Mouse (Mus musculus) kidney, embryonic 14.5 days (tissue): ENCODE measurements around the gene Unk. TPM values are rescaled to one million over a fixed set of nuclear protein-coding genes. Genes with fewer than 3 reads are reported as not detected.
A peak's percentile ranks its signal among the peaks of the same experiment; 100 is the strongest.

Source experiments
- ATAC-seq: fragments of 200-750 bp; cut with Nextera tagmentation; 2 replicates; pipeline ENCODE4 v1.8.0; 2017; ENCODE audit warnings: moderate number of reproducible peaks, mild to moderate bottlenecking, moderate TSS enrichment, moderate library complexity; ENCODE audit not compliant: low FRiP score, low TSS enrichment
- H3K27ac ChIP-seq: fragments of 300-500 bp; sonication (generic); 2 replicates; pipeline ENCODE4 v1.5.1; 2014; ENCODE audit warnings: low read depth, mild to moderate bottlenecking, low read length, moderate library complexity, mixed read lengths
- H3K27me3 ChIP-seq: fragments of 300-500 bp; sonication (generic); 2 replicates; pipeline ENCODE4 v1.6.1; 2014; ENCODE audit warnings: mild to moderate bottlenecking, low read length; ENCODE audit not compliant: control insufficient read depth, insufficient read depth
- H3K36me3 ChIP-seq: fragments of 300-500 bp; sonication (generic); 2 replicates; pipeline ENCODE4 v1.6.1; 2014; ENCODE audit warnings: low read length, mixed read lengths; ENCODE audit not compliant: control insufficient read depth, insufficient read depth
- H3K4me1 ChIP-seq: fragments of 300-500 bp; sonication (generic); 2 replicates; pipeline ENCODE4 v1.6.1; 2014; ENCODE audit warnings: low read length, mixed read lengths; ENCODE audit not compliant: control insufficient read depth, insufficient read depth
- H3K4me2 ChIP-seq: fragments of 300-500 bp; sonication (generic); replicated peaks from 2 replicates; pipeline ENCODE4 v1.6.1; 2014; ENCODE audit warnings: low read depth, mild to moderate bottlenecking, low read length
- H3K4me3 ChIP-seq: fragments of 300-500 bp; sonication (generic); 2 replicates; pipeline ENCODE4 v1.5.1; 2014; ENCODE audit warnings: mild to moderate bottlenecking, low read length
- H3K9ac ChIP-seq: fragments of 300-500 bp; sonication (generic); 2 replicates; pipeline ENCODE4 v1.6.1; 2014; ENCODE audit warnings: low read depth, mild to moderate bottlenecking, low read length, moderate library complexity
- H3K9me3 ChIP-seq: fragments of 300-500 bp; sonication (generic); 2 replicates; pipeline ENCODE4 v1.6.1; 2016; ENCODE audit warnings: low read length; ENCODE audit not compliant: control insufficient read depth
- WGBS: fragments of 180-500 bp; shearing (Covaris S2); extraction: QIAGEN DNeasy Blood & Tissue Kit; methylation state at CpG from one replicate; pipeline ENCODE4 v1.1.7; 2014; 5-methylcytosine and 5-hydroxymethylcytosine counted together
- polyA plus RNA-seq: library from polyadenylated mRNA; unstranded; fragments of >200 nt; fragmentation: Nextera tagmentation; extraction: Ambion mirVana; gene quantifications from 2 replicates; pipeline ENCODE4 v1.2.1, GENCODE M21; 2014

Gene Unk
- 24.4 and 37.2 TPM in 2 replicates for polyA plus RNA-seq

DNA sequence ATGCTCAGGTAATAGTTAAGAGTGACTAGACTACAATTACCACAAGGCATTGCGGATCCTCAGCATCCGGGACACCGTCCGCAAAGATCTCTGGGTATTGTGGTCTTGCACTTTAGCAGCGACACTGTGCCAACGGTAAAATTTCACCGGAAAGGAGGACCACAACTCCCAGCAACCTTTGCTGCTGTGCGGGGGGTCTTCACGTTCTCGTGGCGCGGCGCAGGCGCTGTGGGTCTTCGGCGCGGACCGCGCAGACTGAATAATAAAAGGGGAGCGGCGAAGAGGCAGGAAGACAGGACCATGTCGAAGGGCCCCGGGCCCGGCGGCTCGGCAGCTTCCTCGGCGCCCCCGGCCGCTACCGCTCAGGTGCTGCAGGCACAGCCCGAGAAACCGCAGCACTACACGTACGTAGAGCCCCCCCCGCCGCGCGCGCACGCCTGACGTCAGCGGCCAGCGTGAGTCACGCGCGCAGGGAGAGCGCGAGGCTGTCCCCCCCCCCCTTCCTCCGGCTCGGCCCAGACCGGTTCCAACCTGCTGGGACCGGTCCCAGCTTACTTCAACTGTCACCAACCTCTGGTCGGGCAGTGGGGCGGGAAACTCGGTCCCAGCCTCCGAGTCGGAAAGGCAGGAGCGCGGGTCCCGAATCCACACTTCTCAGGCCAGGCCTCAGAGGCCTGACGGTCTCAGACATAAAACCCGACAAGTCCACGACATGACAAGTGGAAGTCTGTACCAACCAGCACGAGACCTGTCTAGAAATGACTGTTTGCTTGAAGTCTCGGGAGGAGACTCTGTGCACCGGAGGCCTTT is at the start of gene Unk:
Unk (plus strand) TSS at position 235 of the 810 bp plus-strand sequence.
- Histone ChIP-seq H3K27me3 (no peaks in the 10 kb centered on the region), H3K9ac (peak within 1 kb of the TSS; percentile 86), H3K4me2 (peak within 1 kb of the TSS; percentile 87), H3K4me3 (peak within 1 kb of the TSS; percentile 66), H3K9me3 (no peaks in the 10 kb centered on the region), H3K36me3 (peaks cover 11% of the 10 kb centered on the region), H3K4me1 (peaks cover 18% of the 10 kb centered on the region), H3K27ac (peak within 1 kb of the TSS; percentile 97)
- under 1% methylated on average over 62 of the region's 67 CpGs for WGBS
- ATAC-seq: peak; percentile 95

DNA sequence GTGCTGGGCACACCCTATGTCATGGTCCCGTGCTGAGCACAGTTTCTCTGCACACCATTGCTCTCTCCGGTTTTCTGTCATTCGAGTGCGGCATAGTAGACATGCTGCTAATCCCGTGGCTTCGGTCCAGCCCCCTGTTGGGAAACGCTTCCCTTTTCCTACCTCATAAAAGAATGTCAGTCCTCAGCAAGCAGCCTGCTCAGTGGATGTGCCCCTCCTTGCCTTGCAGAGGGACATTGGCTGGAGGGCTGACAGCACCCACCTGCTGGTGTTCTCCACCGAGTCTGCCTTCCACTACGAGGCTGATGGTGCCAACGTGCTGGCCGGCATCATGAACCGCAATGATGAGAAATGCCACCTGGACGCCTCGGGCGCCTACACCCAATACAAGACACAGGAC is 47.6 kb upstream of the Unk start:
- H3K36me3 ChIP-seq: no peaks in the 10 kb centered on the region
- H3K4me3 ChIP-seq: no peak overlapping the region
- no peak overlapping the region for H3K4me2 ChIP-seq
- ATAC-seq: no peak
- no peaks in the 10 kb centered on the region for H3K27me3 ChIP-seq
- H3K4me1 ChIP-seq: no peaks in the 10 kb centered on the region
- H3K9ac ChIP-seq: no peak overlapping the region
- H3K9me3 ChIP-seq: no peaks in the 10 kb centered on the region
- 89% methylated on average over 15 of the region's 15 CpGs for WGBS
- no peak overlapping the region for H3K27ac ChIP-seq

DNA sequence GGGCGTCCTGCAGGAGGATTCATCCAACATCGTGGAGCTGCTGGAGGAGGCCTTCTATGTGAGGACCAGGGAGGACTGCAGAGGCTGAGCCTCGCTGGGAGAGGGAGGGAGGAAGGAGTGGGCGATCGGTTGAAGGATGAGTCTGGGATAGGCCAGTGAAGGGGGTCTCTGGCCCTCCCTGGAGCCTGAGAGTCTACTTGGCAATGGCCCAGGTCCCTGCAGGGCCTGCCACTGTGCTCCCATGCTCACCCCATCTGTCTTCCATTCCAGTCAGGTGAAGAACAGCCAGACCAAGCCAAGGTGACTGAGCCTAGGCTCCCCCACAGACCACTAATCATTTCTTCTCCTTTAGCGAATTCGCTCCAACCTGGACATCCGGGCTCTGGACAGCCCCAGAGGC is 46.8 kb upstream of the Unk start:
- WGBS: 83% methylated on average over 8 of the region's 8 CpGs
- Histone ChIP-seq H3K9me3 (no peaks in the 10 kb centered on the region), H3K4me3 (no peak overlapping the region), H3K36me3 (no peaks in the 10 kb centered on the region), H3K4me1 (no peaks in the 10 kb centered on the region), H3K9ac (no peak overlapping the region), H3K4me2 (no peak overlapping the region), H3K27ac (no peak overlapping the region), H3K27me3 (no peaks in the 10 kb centered on the region)
- ATAC-seq: no peak

DNA sequence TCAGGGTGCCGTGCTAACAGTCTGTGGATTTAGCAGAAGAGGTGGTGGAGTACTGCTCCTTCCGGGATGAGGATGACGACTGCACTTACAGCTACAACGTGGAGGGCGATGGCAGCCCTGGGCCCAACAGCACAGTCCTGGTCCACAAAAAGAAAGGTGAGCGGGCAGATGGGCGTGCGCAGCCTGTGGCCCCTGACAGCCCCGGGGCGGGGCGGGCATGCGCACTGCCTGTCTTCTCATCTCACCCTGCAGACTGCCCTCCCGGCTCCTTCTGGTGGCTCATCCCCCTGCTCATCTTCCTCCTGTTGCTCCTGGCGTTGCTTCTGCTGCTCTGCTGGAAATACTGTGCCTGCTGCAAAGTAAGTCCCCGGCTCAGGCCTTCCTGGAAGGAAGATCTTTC is 40.4 kb upstream of the Unk start:
- H3K9me3 ChIP-seq: no peaks in the 10 kb centered on the region
- no peaks in the 10 kb centered on the region for H3K4me1 ChIP-seq
- WGBS: 37% methylated on average over 15 of the region's 15 CpGs
- H3K27me3 ChIP-seq: no peaks in the 10 kb centered on the region
- 0 out of 2 replicates have a peak overlapping the region, but pooled peaks have one; percentile 13 for H3K9ac ChIP-seq
- H3K4me2 ChIP-seq: peak overlapping the region; percentile 17; the same call in 1 of the 2 replicates
- ATAC-seq: no peak
- no peaks in the 10 kb centered on the region for H3K36me3 ChIP-seq
- no peak overlapping the region for H3K27ac ChIP-seq
- H3K4me3 ChIP-seq: no peak overlapping the region

DNA sequence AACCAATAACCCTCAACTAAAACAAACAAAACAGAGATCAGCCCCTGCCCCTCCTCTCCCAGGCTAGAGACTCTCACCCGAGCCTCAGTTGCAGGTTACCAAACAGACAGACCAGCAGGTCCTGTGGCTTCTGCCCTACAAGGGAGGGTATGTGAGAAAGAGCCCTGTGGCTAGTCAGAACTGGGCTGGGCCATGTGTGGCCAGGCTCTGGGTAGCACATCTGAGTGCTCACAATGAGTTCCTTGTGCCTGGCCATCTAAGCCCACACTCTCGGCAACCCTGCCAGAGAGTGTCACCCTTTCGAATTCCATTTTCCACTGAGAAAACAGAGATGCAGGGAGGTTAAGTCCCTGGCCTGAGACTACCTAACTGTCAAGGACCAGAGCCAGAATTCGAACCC is 38.0 kb upstream of the Unk start:
- no peak overlapping the region for H3K4me2 ChIP-seq
- no peak overlapping the region for H3K27ac ChIP-seq
- H3K9me3 ChIP-seq: no peaks in the 10 kb centered on the region
- ATAC-seq: no peak
- H3K27me3 ChIP-seq: no peaks in the 10 kb centered on the region
- H3K9ac ChIP-seq: no peak overlapping the region
- WGBS: 70% methylated on average over 4 of the region's 4 CpGs
- no peak overlapping the region for H3K4me3 ChIP-seq
- H3K36me3 ChIP-seq: no peaks in the 10 kb centered on the region
- no peaks in the 10 kb centered on the region for H3K4me1 ChIP-seq

DNA sequence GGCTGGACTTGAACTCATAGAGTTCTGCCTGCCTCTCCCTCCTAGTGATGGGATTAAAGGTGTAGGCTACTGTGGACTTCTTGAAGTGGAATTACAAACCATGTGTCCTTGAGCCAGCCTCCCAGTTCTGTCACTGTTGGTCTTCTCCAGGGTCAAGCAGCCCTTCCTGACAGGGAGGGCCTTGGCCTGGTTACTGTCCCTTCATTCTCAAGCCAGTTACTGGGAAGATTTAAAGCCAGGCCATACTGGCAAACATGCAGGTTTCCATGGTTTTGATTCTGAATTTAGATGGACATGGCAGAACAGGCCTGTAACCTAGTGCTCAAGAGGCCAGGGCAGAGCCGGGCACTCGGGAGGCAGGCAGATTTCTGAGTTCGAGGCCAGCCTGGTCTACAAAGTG is 34.9 kb upstream of the Unk start:
- Histone ChIP-seq H3K9ac (no peak overlapping the region), H3K9me3 (no peaks in the 10 kb centered on the region), H3K4me1 (0 out of 2 replicates have a peak, but pooled peaks cover 5% of the 10 kb centered on the region), H3K36me3 (no peaks in the 10 kb centered on the region), H3K4me2 (no peak overlapping the region), H3K27ac (no peak overlapping the region), H3K27me3 (no peaks in the 10 kb centered on the region), H3K4me3 (no peak overlapping the region)
- 90% methylated on average over 3 of the region's 3 CpGs for WGBS
- ATAC-seq: no peak

DNA sequence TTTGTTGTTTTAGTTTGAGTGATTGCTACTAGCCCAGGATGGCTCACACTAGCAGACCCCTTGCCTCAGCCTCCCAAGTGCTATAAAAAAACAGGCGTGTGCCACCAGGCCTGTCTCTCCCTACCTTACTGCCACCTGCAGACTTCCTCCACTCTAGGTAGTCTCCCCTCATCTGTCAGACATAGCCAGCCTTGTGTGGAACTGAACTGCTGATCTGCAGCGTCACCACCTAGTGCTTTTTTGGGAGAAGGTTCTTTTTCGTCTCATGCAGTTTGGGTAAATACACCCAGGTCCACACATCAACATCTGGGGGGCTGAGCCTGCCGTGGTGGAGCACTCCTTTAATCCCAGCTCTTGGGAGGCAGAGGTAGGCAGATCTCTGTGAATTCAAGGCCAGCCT is 33.1 kb upstream of the Unk start:
- H3K4me3 ChIP-seq: no peak overlapping the region
- H3K9me3 ChIP-seq: no peaks in the 10 kb centered on the region
- H3K4me1 ChIP-seq: 0 out of 2 replicates have a peak, but pooled peaks cover 5% of the 10 kb centered on the region
- ATAC-seq: no peak
- 69% methylated on average over 4 of the region's 4 CpGs for WGBS
- no peaks in the 10 kb centered on the region for H3K27me3 ChIP-seq
- no peak overlapping the region for H3K27ac ChIP-seq
- H3K36me3 ChIP-seq: no peaks in the 10 kb centered on the region
- no peak overlapping the region for H3K9ac ChIP-seq
- no peak overlapping the region for H3K4me2 ChIP-seq

DNA sequence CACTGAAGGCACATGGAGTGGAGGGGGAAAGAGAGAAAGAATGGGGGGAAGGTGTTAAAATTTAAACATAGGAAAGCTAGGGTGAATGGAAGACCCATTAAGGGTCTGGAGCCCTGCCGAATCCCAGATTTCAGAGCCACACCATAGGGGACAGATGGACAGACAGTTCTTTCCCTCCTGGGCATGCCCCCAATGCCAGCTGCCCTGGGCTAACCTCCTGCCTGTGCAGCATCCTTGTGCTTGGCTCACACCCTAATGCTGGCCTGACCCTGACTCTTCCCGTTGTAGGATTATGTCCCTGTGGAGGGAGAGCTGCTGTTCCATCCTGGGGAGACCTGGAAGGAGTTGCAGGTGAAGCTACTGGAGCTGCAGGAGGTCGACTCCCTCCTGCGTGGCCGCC is 32.5 kb upstream of the Unk start:
- Histone ChIP-seq H3K27me3 (no peaks in the 10 kb centered on the region), H3K4me3 (no peak overlapping the region), H3K27ac (no peak overlapping the region), H3K4me2 (no peak overlapping the region), H3K9me3 (no peaks in the 10 kb centered on the region), H3K4me1 (0 out of 2 replicates have a peak, but pooled peaks cover 5% of the 10 kb centered on the region), H3K36me3 (no peaks in the 10 kb centered on the region), H3K9ac (no peak overlapping the region)
- WGBS: 73% methylated on average over 5 of the region's 5 CpGs
- no peak for ATAC-seq

DNA sequence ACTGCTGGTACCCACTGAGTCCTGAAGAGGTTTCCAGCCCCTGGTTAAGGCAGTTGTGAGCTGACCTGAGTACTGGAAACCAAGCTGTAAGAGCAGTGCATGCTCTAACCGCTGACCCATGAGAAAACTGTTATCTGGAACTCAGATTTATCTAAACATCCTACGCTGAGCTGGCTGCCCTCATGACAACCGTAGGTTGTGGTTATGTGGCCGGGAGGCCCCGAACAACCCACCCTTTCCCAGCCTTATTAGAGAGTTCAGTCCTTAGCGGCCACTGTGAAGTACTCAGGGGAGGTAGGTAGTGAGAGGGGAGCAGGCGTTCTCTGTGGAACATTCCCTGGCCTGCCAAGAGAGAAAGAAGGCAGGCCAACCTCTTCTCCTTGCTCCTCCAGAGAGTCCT is 31.1 kb upstream of the Unk start:
- H3K27me3 ChIP-seq: no peaks in the 10 kb centered on the region
- no peak for ATAC-seq
- WGBS: 56% methylated on average over 7 of the region's 7 CpGs
- H3K4me1 ChIP-seq: peaks cover 5% of the 10 kb centered on the region; the same call in 1 of the 2 replicates
- no peaks in the 10 kb centered on the region for H3K9me3 ChIP-seq
- H3K4me2 ChIP-seq: no peak overlapping the region
- no peak overlapping the region for H3K27ac ChIP-seq
- H3K4me3 ChIP-seq: no peak overlapping the region
- no peaks in the 10 kb centered on the region for H3K36me3 ChIP-seq
- H3K9ac ChIP-seq: no peak overlapping the region
